Mouse (Mus musculus) frontal cortex, adult (tissue): ENCODE data around the gene Srsf5.
"Not testable (repeated sequence)": the region's sequence is repeated elsewhere in the genome, so short reads cannot be mapped to it uniquely, and the experiment has no call there.

ENCODE experiments used
- ATAC-seq: cut with Nextera tagmentation; 2 replicates; pipeline ENCODE4 v1.9.2; 2017; ENCODE audit warnings: mild to moderate bottlenecking, moderate library complexity, mixed read lengths; ENCODE audit not compliant: low TSS enrichment

Srsf5 gene

DNA sequence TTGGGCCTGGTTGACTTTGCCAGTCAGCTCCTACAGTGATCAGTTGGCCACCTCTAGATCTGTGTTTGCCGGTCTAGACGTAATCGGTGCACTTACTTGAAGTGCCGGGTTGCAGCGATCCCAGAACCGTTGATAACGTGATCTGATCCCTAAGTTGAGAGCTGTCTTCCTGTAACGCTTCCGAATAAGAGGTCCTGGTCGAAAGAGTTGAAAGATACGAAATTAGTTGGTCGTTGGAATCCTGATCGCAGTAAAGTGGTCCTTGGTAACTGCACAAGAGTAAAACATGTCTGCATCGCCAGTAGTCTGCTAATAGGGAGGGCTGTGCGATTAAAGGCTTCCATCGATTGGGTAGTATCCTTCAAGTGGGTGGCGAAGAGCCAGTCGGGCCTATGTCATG is 2.9 kb downstream of the Srsf5 start:
- ATAC-seq: no peak

DNA sequence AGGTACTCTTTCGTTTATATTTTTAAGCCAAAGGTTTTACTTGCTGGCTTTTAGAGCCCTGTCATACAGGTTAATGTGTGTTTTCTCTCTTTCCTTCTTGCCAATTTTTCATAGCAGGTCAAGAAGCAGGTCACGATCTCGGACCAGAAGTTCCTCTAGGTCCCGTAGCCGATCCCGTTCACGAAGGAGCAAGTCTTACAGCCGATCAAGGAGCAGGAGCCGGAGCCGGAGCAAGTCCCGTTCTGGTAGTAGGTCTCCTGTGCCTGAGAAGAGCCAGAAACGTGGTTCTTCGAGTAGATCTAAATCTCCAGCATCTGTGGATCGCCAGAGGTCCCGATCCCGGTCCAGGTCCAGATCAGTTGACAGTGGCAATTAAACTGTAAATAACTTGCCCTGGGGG is 4.3 kb downstream of the Srsf5 start:
- ATAC-seq: not testable (repeated sequence)

DNA sequence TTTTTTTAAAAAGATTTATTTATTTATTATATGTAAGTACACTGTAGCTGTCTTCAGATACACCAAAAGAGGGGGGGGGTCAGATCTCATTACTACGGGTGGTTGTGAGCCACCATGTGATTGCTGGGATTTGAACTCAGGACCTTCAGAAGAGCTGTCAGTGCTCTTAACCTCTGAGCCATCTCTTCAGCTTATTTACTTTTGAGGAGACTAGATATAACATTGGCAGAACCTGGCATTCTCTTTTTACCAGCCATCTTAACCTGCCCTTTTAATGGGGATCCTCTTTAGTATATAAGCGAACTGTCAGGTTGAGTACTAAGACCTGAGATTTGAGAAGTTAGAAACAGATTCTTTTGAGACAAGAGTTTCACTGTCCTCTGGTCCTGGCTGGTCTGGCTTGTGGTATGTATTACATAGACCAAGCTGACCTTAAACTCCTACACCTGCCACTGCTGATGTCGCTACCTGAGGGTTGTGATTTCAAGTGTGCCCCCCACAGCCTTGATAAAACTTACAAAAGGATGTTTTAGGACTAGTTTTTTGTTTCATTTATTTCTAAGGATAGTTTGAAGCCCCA is 6.4 kb downstream of the Srsf5 start:
- ATAC-seq: no peak

DNA sequence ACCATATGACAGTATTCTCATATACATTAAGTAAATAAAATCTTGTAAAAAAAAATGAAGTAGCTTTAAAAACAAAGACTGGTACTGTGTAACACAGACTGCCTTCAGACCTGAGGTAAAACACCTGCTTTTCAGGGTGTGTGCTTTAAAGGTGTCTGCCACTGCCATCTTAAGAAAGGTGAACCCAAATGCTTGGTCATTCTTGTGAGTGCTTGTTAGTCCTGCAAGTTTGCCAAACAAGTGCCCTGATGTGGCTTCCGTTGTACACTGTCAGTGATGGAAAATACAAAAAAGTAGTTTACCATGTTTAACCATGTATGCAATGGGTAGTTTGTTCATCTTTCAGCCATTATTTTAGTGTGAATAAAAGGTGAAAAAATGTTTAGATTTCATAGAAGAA is 7.2 kb downstream of the Srsf5 start:
- no peak for ATAC-seq

DNA sequence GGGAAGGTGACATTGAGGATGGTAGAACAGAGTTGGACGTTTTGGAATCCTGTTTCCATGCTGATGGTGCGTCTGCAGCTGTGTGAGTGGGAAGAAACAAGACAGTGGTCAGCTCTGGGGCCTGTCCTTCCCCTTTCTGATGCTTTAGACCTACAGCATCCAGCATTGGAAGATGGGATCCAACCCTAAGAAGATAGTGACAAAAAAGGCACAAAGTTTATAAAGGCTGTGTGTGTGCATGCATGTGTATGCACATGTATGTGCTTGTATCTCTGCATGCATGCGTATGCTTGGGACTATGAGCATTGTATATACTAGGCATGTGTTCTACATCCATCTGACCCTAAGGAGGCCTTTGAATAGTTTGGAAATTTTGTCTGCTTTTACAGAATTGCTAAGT is 10.7 kb downstream of the Srsf5 start:
- ATAC-seq: no peak

DNA sequence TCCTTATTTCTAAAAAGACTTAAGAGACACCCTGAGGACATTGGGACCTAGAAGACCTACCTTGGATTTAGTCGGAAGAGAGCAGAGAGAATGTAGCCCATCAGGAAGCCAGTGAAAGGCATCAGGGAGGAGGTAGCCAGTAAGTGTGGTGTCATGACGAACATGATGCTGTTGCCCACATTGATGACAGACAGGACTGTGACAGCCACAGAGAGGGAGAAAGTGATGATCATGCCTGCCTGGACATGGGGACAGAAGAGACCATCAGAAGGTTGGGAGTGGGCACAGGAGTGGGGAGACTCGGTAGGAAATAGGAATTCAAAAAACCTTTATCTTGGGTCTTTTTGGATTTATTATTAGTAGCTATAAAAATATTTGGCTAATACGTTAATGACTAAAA is 12.7 kb downstream of the Srsf5 start:
- no peak for ATAC-seq

DNA sequence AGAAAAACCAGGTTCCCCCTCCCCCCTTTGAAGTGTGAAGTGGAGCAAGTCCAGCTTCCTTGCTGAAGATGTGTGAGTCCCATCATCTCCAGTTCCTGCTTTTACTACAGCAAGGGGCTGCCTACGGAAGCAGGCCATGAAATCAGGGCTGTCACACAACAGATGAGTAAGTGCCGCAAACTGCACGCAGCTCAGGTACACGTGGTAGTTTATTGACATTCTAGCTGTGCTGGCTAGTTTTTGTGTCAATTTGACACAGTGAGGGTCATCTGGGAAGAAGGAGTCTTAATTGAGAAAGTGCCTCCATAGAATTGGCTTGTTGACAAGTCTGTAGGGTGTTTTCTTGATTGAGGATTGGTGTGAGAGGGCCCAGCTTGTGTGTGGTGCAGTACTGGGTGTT is 17.3 kb downstream of the Srsf5 start:
- ATAC-seq: no peak

DNA sequence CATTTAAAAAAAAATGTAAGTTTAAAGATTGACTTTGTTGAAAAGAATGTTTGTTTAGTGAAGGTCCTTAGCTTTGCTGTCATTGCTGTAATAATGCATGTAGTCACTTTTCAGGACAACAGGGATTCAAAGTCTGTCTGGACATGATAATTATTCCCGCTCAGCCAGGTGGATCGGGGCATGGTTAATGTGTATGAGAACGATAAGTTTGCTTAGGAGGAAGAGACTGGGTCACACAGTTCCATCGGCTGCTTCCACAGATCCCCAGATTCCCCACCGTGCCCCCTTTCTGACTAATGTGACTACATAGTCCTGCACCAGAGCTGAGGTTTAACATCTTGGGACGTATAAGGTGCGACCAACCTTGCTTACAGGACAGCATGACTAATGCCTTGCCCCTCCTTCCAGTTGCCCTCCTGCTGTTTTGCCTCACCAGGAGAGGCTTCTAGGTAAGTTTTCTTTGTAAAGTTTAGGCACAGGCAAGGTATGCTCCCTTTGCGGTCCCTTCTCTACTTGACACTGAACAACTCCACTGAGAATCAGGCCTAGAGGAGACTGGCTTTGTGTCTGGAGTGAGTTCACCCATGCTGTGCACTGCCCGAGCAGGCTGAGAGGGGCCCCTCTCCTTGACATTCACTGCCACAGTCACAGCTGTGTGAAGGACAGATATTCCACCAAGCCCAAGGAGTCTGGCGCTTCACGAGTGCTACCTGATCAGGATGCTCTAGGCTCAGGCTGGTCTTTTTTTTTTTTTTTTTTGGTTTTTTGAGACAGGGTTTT is 20.9 kb downstream of the Srsf5 start:
- no peak for ATAC-seq

DNA sequence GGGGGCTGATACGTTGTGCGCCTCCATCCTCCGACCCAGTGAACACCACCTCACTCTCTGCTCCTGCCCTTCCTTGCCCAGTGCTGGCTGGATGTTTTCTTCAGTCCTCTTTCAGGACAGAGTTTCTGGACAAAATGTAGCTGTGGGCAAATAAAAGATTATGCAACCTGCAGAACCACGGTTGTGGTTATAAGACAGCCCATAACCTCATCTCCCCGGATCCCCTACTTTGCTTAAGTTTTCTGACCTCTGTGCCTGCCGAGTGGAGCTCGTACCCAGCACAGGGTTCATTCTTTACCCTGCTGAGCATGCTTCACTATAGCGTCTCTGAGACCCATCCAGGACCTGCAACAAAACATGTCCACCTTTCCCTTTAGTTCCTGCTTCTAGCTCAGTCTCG is 22.6 kb downstream of the Srsf5 start:
- no peak for ATAC-seq

DNA sequence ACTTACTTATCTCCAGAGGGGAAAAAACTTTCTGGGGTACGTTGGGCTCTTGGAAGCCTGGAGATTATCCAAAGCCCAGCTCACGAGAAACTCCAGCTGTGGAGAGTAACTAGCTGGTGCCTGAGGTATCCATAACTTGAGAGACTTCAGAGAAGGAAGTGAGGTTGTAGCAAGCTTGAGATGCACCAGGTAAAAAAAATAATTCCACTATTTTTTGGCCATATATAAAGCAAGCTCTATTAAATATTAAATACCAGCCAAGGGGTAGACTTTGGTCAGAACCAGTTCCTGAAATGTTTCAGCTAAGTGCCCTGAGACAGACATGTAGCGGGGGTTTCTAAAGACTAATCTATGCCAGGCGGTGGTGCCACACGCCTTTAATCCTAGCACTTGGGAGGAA is 23.3 kb downstream of the Srsf5 start, which contains the start of gene Slc10a1:
Gene Slc10a1 (minus strand): TSS at position 101 of the 400 bp plus-strand sequence.
- no peak for ATAC-seq

DNA sequence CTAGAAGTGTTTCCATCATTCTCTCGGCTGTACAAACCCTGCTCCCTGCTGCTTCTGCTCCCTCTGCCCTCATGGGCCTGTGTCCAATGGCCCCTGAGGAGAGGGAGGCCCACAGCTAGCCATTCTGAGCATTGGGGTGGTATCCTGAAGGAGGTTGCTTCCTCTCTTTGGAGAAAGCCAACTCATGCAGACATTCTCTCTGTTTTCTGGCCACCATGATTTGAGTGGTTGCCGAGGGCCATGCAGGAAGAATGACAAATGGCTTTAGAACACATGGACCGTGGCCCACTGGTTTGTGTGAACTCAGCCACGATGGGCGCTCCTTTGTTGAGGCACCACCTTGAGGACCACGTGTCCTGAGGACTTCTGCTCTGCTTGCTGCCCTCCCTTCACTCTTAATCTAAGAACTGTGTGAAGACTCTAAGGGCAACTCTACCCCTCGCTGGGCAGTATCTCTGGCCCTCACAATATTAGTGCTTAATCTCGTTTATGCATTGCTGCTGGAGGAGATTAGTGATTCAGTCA is 24.9 kb downstream of the Srsf5 start:
- ATAC-seq: no peak

DNA sequence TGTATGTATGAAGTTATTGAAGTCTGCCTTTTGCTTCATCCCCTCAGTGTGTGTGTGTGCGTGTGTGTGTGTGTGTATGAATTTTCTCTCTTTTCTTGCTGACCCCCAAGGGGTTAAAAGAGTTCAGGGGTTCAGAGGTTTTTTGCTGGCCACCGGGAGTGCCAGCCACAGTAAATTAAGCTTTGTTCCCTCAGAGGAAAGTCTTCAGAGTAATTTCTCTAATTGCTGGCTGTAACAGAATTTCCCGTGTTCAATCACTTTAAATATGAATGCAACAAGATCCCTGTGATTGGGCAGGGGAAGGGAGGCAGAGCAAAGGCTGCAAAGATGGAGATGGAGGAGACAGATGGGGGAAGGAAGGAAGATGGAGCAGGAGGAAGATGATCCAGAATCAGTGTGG is 26.5 kb downstream of the Srsf5 start:
- ATAC-seq: no peak

DNA sequence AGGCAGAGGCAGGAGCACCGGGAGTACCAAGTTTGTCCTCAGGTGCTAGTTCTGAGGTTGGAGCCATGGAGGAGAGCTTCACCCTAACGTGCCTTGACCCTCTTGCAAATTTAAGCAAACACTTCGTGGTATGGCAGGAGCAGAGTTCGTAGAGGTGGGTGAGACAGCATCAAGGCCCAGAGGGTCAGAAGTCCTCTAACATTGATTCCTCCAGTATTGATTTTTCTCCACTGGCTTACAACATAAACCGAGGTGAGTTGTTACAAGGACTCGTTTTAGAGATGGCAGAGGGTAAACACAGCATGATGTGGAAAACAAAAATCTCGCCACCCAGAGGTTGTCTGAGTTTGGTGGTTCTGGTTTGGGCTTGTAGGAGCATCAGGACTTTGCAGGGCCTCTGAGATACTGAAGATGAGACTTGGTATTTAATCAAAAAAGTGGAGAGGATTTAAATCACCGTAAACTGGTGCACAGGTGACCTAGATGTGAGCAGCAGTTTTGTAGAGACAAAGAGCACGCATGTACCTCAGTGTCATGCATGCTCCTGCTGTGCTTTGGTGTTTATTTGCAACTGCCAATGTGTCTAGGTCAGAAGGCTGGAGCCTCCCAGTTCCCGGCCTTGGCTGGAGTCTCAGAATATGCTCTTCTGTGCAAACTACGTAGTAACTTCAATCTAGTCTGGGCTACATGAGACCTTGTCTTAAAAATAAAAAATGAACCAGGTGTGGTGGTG is 30.8 kb downstream of the Srsf5 start:
- no peak for ATAC-seq

DNA sequence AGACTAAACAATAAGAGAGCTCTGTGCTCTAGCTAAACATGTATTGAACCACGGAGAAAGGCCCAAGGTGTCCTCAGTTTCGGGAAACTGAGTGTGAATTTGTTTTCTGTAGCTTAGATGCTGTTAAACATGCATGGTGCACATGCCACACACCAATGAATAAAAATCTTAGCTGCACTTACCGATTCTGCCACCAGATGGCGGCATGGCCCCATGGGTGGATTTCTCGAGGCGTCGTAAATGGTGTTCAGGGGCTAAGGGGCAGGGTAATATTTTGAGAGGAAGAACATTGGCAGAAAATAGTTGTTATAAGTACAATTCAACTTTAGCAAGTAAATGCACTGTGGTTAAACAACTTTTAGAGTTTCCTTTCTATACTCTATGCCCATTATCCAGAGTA is 37.0 kb downstream of the Srsf5 start:
- no peak; the same call in 1 of the 2 replicates for ATAC-seq

DNA sequence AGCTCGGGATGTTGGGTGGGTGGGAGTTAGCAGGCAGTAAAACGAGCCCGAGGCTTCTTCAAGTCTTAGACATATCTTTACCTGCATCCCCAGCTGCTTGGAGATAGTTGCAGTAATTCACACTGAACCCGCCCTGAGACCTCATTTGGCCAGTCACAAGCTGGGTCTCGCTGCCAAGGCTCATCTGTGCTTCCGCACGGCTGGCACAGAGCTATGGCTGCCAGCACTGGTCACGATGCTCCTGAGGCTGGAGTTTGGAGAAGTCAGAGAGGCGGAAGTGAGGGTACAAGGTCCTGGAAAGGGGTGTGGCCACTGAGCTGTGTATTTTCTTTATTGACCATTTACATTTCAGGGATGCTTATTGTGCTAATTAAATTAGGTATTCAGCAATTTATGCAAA is 38.4 kb downstream of the Srsf5 start:
- ATAC-seq: no peak

DNA sequence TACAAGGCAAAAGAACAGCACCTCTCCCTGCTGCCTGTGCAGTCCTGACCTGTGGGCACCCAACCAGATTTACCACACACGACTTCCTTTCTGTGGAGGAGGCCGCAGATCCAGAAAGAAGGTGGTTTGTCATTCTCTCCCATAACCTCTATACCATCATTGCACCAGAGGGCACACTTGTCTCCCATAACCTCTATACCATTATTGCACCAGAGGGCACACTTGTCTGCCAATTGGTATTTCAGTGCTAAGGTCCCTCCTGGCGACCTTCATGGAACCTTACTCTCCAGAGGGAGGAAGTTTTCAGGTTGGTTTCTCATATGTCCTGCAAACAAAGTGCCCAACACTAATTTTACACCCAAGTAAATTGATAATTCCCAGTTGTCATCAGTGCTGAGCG is 41.3 kb downstream of the Srsf5 start:
- no peak for ATAC-seq

DNA sequence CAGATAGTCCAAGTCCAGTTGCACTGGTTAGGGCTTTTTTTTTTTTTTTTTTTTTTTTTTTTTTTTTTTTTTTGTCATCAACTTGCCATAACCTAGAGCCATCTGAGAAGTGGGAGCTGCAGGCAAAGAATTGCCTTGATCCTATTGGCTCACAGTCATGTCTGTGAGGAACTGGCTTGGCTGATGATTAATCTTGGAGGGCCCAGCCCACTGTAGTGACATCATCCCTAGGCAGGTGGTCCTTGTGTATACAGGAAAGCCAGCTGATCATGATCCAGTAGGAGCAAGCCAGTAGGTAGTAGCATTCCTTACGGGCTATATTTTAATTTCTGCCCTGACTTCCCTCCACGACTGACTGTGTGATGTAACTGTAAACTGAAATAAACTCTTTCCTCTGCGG is 43.0 kb downstream of the Srsf5 start:
- no peak for ATAC-seq

DNA sequence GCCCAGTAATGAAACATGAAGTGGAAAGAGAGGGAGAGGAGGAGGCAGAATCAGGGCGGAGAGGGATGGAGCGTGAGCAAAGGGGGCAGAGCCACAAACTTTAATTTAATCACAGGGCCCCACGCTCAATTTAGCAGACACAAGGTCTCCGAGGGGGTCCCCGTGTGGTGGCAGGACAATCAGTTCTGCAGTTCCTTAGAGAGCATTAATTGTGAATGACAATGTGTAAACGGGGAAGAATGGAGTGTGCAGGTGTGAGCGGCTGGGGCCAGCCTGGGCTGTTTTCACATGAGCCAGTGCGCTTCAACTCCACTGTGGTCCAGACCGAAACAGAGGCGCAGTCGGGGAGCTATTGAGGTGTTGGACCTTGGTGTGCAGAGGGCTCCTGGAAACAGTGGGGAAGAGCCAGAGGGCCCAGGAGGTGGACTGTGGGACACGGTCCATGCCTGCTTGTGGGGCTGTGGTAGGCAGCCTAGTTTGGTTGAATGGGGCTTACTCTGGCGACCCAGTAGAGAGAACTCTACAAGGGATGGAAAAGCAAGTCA is 45.7 kb downstream of the Srsf5 start:
- no peak for ATAC-seq

DNA sequence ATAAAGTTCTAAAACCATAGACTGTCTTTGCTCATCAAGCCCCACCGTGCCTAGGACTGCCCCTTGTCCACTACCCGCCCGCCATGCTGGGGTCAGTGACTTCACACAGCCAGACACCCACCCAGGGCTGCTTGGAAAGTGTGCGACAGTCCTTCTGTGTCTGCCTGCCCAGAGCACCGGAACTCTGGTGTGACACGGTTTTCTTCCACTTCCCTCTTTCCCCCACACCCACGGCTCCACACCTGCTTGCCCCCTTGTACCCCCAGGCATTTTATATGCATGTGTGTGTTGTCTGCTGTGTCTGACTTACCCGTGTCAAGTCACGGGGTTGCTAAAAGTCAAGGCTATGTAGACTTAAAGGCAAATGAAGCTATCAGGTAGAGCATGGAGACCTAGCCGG is 46.5 kb downstream of the Srsf5 start:
- ATAC-seq: no peak

DNA sequence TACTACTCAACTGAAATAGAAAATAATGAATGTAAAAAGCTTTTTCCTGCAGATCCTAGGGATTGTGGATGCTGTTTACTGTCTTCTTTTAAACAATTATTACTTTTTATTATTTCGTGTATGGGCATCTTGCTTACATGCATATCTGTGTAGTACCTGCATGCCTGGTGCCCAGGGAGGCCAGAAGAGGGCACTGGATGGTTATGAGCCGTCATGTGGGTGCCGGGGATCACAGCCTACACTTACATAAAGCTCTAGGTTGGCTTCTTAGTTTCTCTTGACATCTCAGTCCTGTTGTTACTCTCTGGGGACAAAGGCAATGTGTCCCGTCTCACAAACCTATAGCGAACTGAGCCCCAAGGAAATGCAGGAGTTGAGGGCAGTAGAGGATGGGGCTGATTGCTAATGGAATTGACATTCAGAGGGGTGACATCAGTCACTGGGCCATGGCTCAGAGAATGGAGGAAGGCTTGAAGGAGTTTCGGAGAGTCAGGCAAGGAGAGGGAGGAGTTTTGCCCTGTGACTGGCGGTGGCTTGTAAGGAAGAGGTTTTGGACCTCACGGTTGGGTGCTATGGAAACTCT is 47.3 kb downstream of the Srsf5 start:
- no peak for ATAC-seq

DNA sequence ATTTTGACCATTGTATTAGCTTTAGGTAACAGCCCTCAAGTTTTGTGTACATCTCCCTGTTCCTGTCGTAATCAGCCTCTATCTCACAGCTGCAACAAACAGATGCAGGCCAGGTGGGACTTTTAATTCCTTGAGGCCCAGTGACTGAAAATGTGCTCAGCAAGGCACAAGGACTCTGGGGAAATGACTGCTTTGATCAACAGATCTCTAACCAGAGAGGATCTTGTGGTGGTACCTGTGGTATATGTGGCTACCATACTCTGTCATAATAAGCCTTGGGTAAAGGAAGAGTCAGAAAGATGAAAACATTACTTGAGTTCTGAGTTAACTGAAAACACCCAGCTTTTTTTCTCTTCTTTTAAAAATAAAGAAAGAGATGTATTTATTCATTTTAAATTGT is 48.5 kb downstream of the Srsf5 start:
- ATAC-seq: no peak

DNA sequence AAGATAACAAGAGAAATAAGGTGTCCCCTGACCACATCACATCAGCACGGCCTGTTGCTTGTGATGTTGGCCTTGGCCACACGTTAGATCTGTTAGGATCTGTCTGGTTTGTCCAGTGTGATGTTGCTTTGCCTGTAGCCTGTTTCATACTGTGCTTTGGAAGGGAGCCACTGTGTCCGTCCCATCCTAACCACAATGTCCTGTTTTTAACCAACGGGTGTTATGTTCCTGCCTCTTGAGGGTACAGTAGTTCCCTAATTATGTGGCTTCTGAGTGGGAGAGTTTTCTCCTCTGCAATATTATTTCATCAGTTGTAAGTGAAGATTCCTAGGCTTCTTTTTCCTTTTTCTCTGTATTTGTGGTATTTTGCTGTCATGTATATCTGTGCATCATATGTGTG is 50.0 kb downstream of the Srsf5 start:
- no peak for ATAC-seq
